Mouse (Mus musculus): ENCODE results near the gene Cphx3.
"Not testable (repeated sequence)": the region's sequence is repeated elsewhere in the genome, so short reads cannot be mapped to it uniquely, and the experiment has no call there.

Gene Cphx3

DNA sequence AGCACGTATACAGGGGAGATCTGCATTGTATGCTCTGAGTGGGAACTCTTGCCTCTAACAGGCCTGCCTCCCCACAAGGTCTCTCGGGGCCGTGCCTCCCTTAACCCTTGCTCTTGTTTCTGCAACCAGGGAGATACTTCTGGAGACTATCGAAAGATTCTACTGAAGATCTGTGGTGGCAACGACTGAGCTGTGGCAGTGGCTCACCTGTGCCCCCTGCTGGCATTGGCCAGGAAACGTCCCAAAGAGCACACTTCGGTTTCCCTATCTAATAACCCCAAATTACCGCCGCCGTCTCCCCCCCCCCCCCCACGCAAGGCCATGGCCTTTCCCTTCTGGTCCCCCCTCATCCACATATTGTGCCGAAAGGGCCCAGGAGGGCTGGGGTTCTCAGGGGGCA lies 83.2 kb downstream of the Cphx3 start:
- not testable (repeated sequence) for DNase-seq (ENCODE audit: inconsistent age in 2 of 2, low spot score in 1 of 2)

DNA sequence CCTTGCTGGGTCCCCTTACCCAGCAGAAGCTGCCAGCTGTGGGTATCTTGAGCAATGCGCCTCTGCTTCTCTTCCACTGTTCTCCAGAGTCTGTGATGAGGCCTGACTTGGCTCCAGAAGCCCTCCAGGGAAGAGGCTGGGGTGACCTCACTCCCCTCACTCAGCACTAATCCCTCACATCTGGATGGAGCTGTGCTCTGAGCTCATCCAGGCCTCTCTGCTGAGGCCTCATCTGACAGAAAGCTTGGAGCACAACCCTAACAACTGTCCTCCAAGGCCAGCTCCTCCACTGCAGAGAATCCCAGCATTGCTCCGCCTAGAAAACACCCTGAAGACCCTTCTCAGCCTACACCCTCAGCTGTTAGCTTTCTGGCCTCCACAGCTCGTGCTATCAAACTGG lies 91.9 kb downstream of the Cphx3 start:
- DNase-seq (ENCODE audit: inconsistent age in 2 of 2, low spot score in 1 of 2), result not testable (repeated sequence)

DNA sequence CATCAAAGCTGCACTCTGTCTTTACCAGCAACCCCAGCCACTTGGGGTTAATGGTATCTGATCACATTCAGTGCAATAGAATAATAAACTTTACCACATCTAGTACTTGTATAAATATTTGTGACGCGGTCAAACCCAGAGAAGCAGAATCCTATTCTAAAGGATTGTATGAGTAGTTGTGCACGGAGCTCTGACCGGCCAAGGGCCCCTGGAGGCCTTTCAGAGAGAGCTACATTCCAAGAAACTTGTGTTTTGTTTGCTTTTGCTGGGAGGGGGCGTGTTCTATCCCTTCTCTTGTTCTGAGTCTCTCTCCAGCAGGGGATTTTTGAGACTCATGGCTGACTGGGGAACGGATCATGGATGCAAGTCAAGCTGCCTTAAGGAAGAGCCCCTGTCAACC lies 92.9 kb downstream of the Cphx3 start:
- DNase-seq (ENCODE audit: inconsistent age in 2 of 2, low spot score in 1 of 2), result not testable (repeated sequence)

DNA sequence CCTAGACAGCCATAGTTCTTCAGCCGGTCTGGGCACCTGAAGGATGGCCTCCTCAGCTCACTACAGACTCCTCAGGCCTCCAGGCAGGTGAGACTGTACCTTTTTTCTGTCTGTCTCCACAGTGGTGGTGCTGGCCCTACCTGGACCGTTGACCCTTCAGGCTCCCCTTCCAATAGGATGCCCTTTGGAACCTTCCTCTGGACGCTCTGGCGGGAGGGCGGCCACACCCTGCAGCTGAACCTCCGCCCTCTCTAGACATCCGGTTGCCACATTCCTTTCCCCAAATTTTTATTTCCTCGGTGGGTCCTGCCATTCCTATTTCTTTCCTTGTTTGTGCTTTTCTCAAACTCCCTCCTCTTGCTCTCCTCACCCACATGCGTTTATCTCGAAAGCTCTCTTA lies 99.6 kb downstream of the Cphx3 start:
- DNase-seq (ENCODE audit: inconsistent age in 2 of 2, low spot score in 1 of 2), result not testable (repeated sequence)

DNA sequence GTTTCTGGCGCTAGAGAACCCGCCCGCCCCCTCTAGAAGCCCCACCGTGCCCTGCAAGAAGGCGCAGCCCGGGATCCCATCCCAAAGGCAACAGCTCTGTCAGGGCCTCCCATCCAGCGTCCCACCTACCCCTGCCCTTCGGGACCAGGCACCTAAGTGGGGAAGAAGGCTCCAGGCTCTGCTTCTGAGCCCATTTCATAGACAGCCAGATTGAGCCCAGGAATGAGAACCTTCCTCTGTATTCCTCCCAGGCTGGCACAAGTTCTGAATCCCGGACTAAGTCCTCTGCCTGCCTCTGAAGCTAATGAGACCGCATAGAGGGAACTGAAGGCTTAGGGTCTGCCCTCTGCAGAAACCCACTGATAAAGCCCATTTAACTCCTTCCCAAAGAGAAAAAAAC lies 100.3 kb downstream of the Cphx3 start, which contains the start of gene Plac9b:
Gene Plac9b, minus strand, starts transcription at position 101 of the 400 bp plus-strand sequence.
- DNase-seq (ENCODE audit: inconsistent age in 2 of 2, low spot score in 1 of 2), result not testable (repeated sequence)

DNA sequence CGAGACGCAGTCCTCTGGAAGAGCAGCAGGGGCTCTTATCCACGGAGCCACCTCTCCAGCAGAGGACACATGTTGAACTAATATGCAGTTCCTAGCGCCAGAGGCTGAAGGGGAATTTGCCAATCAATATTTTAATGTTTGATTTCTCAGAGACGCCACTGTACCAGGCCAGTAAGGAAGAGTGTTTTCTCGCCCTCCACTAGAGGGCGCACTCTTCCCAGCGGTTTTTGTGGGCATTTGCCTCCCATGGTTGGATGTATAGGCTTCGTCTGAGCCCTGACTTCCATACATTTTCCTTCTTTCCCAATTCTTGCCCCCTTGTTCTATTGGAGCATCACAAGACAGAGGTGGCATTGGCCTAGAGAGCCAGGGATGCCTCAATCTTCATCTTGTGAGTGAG lies 104.5 kb downstream of the Cphx3 start:
- not testable (repeated sequence) for DNase-seq (ENCODE audit: inconsistent age in 2 of 2, low spot score in 1 of 2)

DNA sequence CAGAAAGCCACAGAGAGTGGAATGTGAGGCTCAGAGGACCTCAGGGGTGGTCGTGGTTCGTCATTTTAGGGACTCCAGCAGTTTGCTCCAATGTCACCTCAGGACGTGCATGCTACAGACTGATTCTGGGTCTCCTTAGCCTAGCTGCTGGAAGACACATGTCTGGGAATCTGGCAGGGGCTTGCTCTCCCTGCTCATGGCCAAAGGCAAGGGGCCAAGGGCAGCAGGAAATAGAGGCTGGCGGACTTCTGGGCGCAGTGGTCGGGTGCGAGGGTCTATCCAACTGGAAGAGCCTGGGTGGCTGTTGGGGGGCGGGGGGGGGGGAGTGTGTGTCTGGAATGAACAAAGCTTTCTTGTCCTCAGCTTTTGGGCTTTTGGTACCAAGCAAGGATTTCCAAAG lies 106.3 kb downstream of the Cphx3 start:
- not testable (repeated sequence) for DNase-seq (ENCODE audit: inconsistent age in 2 of 2, low spot score in 1 of 2)

DNA sequence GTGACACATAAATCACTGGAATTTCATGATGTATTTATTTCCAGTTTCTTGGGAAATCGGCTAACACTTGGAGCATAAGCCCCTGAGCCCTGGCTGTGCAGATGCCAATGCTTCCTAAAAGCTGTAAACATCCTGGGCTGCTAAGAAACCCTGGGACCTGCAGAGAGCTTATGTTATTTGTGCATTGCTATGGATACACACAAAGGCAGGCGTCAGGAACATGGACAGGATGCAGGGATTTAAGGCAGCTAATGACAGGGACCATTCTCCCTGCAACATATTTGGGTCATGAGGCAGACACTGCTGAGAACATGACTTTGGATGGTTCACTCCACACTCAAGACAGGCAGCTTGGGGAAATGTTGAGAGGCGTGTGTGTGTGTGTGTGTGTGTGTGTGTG lies 115.8 kb downstream of the Cphx3 start:
- DNase-seq (ENCODE audit: inconsistent age in 2 of 2, low spot score in 1 of 2), result not testable (repeated sequence)

DNA sequence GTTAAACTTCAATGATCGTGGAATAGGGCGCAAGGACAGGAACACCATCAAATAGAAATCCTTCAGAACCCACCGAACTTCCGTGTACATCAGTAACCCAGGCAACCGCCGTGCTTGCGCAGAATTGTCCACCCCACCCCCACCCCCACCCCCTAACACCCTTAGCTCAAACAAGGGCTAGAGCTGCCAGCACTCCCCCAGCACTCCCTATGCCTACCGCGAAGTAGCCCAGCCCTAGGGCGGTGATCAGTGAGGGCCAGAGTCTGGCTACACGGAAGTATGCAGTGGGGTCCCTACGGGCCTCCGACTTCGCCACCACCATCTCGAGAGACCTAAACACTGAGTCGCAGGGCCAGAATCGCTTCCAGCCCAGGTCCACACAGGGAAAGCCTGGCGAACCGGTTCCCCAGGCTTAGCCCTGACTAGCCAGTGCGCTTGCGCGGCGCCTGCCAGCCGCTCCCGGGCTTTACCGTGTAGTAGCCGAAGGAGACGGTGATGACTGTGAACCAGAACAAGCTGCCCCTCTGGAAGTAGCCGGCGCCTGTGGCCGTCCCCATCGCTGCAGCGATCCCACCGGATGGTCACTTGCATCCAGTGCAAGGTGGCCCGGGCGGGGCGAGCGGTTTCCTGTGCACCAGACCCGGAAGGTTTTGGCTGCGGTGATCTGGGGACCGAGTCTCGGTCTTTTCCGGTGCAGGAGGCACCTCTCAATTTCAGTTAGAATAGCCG lies 124.3 kb downstream of the Cphx3 start:
- DNase-seq (ENCODE audit: inconsistent age in 2 of 2, low spot score in 1 of 2), result not testable (repeated sequence)

DNA sequence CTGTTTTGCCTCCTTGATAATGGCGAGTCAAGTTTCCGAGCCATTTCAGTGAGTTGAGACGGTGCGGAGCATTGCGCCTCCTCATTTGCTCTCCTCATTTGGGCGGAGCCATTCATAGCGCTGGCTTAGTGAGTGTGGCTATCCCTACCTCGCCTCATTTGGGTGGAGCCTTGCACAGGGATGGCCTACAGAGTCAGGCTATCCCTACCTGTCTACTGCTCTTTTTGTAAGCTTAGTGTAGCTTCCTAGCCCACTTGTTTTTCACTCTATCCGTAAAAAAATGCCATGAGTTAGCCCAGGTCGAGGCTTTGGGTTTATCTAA lies 124.8 kb downstream of the Cphx3 start, which contains the start of gene Tmem254b:
Gene Tmem254b, minus strand, starts transcription at position 116 of the 322 bp plus-strand sequence.
- not testable (repeated sequence) for DNase-seq (ENCODE audit: inconsistent age in 2 of 2, low spot score in 1 of 2)

DNA sequence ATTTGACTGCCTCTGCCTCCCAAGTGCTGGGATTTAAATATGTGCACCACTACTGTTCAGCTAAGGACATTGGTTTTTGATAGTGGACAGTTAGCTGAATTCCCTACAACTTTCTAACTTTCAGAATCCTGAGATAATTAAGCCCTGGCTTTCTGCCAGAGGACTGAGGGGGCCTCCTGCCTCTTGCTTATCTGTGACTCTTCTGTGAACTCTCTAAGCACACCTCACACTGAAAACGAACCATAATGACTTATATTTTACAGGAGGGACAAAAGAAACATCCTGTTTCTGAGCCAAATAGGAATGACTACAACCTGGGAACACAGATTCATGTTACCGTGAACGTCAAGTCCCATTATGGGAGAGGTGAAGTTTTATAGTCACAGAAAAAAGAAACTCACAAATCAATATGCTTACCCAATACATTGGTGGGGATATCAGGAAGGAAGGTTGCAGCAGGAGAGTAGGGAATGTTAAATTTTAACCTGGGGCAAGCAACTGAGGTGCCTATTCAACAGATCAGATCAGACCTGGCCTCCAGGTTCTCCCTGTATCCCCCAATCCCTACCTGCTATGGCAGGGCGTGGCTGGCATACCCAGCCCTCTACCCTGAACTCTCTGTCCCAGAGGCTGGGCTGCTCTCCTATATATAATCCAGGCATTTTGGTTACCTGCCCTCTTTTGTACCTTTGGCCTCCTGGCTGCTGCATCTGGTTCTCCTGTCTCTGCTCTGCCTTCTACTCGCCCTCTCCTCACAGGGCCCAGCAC lies 134.3 kb downstream of the Cphx3 start:
- not testable (repeated sequence) for DNase-seq (ENCODE audit: inconsistent age in 2 of 2, low spot score in 1 of 2)

DNA sequence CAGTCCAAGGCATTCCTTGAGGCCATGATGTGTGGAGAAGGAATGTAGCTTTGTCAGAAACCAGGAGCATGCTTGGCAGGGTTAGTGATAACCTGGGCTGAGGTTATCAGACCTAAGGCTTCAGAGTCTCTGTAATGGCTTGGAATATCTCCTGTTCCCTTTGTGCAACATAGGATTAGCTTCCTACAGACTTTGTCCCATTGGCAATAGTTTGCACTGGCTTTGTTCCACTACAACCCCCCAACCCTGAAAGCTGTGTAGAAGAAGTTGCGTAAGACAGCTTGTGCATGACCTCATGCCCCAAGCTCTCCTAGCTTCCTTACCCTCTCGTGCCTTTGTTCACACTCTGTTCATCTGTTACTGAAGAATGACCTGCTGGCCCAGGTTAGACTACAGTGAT lies 155.1 kb downstream of the Cphx3 start:
- not testable (repeated sequence) for DNase-seq (ENCODE audit: inconsistent age in 2 of 2, low spot score in 1 of 2)

DNA sequence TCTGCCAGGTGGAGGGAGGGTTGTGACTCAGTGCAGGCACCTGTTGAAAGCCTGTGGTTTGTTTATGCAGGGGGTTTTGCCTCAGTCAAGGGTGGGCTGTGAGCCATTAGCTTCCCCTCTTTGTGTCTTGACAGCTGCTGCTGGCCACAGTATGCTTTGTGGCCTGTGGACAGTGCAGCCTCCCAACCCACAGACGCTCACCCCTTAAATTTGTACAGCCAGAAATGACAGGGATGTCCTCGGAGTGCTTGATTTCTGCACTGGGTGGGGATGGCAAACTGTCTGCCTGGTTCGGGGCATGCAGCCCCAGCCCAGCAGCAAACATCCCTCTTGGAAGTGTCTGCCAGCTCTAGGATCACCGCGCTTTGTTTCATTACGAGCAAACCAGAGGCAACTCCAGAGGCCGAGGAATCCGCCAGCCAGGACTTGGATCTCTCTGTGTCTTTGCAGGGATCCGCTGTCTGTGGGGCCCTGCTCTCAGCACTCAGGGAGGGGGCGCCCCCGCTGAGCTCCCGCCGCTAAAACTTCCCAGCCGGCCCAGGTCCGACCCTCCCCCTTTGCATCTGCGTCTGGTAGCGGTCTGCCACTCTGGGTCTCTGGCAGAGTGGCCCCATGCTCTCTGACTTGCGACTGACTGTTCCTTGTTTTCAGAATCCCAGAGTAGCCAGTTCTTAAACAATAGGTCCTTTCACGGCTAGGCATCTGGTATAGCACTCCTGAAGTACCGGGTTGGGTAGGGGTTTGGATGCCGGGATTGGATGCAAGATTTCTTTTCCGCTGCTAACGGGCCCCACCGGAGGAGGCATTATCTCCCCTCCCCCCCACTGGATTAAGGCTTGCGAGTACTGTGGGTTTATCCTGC lies 175.9 kb downstream of the Cphx3 start, which contains the start of gene Duxbl3:
Gene Duxbl3, plus strand, starts transcription at position 207 of the 862 bp plus-strand sequence.
- DNase-seq (ENCODE audit: inconsistent age in 2 of 2, low spot score in 1 of 2), result not testable (repeated sequence)

DNA sequence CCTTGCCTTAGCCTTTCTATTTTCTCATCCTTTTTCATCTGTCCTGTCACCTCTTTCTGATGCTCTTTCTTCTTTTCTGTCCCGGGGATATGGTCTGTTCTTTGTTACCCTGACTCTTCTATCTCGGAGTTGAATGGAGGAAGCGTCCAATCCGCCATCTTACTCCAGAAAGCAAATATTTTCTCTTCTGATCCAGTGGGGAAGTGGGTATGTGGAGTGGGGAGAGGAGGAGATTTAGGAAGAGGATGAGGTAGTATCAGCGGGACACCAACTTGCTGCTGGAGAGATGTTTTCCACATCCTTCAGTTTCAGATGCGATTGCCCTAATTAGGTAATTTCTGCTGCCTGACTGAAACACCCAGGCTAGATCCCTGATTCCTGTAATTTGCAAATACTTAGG lies 176.6 kb downstream of the Cphx3 start:
- DNase-seq (ENCODE audit: inconsistent age in 2 of 2, low spot score in 1 of 2), result not testable (repeated sequence)
